Mouse (Mus musculus): ENCODE results near the gene Ambn. TPM values are rescaled to one million over a fixed set of nuclear protein-coding genes. Genes with fewer than 3 reads are reported as not detected.

Ambn gene
- polyA plus RNA-seq, 1 experiment from 2014 or later, result 1.3 TPM

GRCm38 (mm10) chr5:88508990-88509389, 53.2 kb downstream of the Ambn start:
- WGBS, result 97% methylated on average over 1 of the region's 1 CpGs
- Histone ChIP-seq H3K27me3 (no peaks in the 10 kb centered on the region), H3K36me3 (no peaks in the 10 kb centered on the region), H3K4me2 (no peak overlapping the region), H3K4me3 (replicated peaks) (no peak overlapping the region), H3K9ac (replicated peaks) (no peak overlapping the region), H3K27ac (no peak overlapping the region), H3K9me3 (no peaks in the 10 kb centered on the region), H3K4me1 (replicated peaks) (no peaks in the 10 kb centered on the region)
- no peak for ATAC-seq (ENCODE audit: insufficient number of reproducible peaks, insufficient read depth, low FRiP score, low TSS enrichment, low read depth)

Other genes starting within 250 kb of the Ambn start
- gene Gm7714, start 187.1 kb upstream of the Ambn start, polyA plus RNA-seq (2016; fragmentation: Nextera tagmentation; extraction: Ambion mirVana), result not detected in 2 replicates
- not detected in 2 replicates for gene Prol1, start 138.7 kb upstream of the Ambn start, polyA plus RNA-seq (2016; fragmentation: Nextera tagmentation; extraction: Ambion mirVana)
- gene Amtn, start 79.9 kb upstream of the Ambn start, polyA plus RNA-seq (2016; fragmentation: Nextera tagmentation; extraction: Ambion mirVana), result not detected in 2 replicates
- 0.06 and 0.50 TPM in 2 replicates for gene Enam, start 32.0 kb downstream of the Ambn start, polyA plus RNA-seq (2016; fragmentation: Nextera tagmentation; extraction: Ambion mirVana)
- gene Jchain, start 71.9 kb downstream of the Ambn start, polyA plus RNA-seq (2016; fragmentation: Nextera tagmentation; extraction: Ambion mirVana), result not detected in 2 replicates
- 71.1 and 81.0 TPM in 2 replicates for gene Utp3, start 98.5 kb downstream of the Ambn start, polyA plus RNA-seq (2016; fragmentation: Nextera tagmentation; extraction: Ambion mirVana)
- gene Rufy3, start 109.0 kb downstream of the Ambn start, polyA plus RNA-seq (2016; fragmentation: Nextera tagmentation; extraction: Ambion mirVana), result 13.8 TPM in 2 replicates
- 67.6 and 71.5 TPM in 2 replicates for gene Grsf1, start 220.2 kb downstream of the Ambn start, polyA plus RNA-seq (2016; fragmentation: Nextera tagmentation; extraction: Ambion mirVana)

Measured in limb, embryonic 12.5 days (tissue).